Mouse (Mus musculus) stomach, postnatal 0 days (tissue): ENCODE data around the gene Pla2g2f.

Experiments
- CTCF ChIP-seq: IDR thresholded peaks from 2 replicates; pipeline ENCODE4 v1.5.1; 2016; ENCODE audit warnings: antibody characterized with exemption, low read depth, mild to moderate bottlenecking, moderate library complexity
- EP300 ChIP-seq: optimal IDR thresholded peaks from 2 replicates; pipeline ENCODE3; 2016; ENCODE audit warnings: antibody characterized with exemption

- peak; percentile 53 for TF ChIP-seq CTCF
- no peak for TF ChIP-seq EP300
These were observed 28.3 kb upstream of the Pla2g2f start for GRCm38 (mm10) chr4:138785721-138786120.
